Mouse (Mus musculus) ES-E14 (cell line): ENCODE measurements at regions not wholly inside any gene's neighbourhood (a gene's known extent, or its start where the extent isn't known, plus 50 kb on each side); places are given as distances from the start of the nearest gene placed in this dataset.

ENCODE experiments used
- DNase-seq: peaks from one replicate; pipeline ENCODE4 v3.0.0-alpha.2; 2013; ENCODE audit warnings: low read depth, low spot score
- H3K27ac ChIP-seq: 2 replicates; pipeline ENCODE4 v1.5.1; 2012; ENCODE audit warnings: low read depth, mild to moderate bottlenecking, low read length, moderate library complexity, mixed read lengths; ENCODE audit not compliant: poor library complexity, insufficient read depth, severe bottlenecking
- H3K36me3 ChIP-seq: 2 replicates; pipeline ENCODE4 v1.6.1; 2012; ENCODE audit warnings: mild to moderate bottlenecking, low read length, moderate library complexity, mixed read lengths; ENCODE audit not compliant: control insufficient read depth, poor library complexity, insufficient read depth, severe bottlenecking
- H3K4me1 ChIP-seq, 2 experiments: fragments of 150-350 bp in 1 of 2; sonication (generic) in 1 of 2; 2 replicates each; pipeline ENCODE4 v1.6.1; 2012; ENCODE audit warnings: low read length in 2 of 2, mild to moderate bottlenecking in 1 of 2, mixed read lengths in 1 of 2; ENCODE audit not compliant: control insufficient read depth in 2 of 2, insufficient read depth in 2 of 2, poor library complexity in 1 of 2
- H3K4me3 ChIP-seq, 2 experiments: fragments of 150-350 bp in 1 of 2; sonication (generic) in 1 of 2; 2 replicates each; pipeline ENCODE4 v1.5.1; 2012; ENCODE audit warnings: low read length in 2 of 2, low read depth in 1 of 2, mild to moderate bottlenecking in 1 of 2, mixed read lengths in 1 of 2; ENCODE audit not compliant: insufficient read depth in 1 of 2, poor library complexity in 1 of 2, severe bottlenecking in 1 of 2
- H3K9ac ChIP-seq: 2 replicates; pipeline ENCODE4 v1.6.1; 2012; ENCODE audit warnings: low read depth, mild to moderate bottlenecking, low read length, mixed read lengths; ENCODE audit not compliant: poor library complexity, insufficient read depth, severe bottlenecking
- H3K9me3 ChIP-seq: fragments of 150-350 bp; sonication (generic); 2 replicates; pipeline ENCODE4 v1.6.1; 2012; ENCODE audit warnings: low read depth, mild to moderate bottlenecking, low read length; ENCODE audit not compliant: control insufficient read depth, insufficient read depth
- CHD2 ChIP-seq: IDR thresholded peaks from 2 replicates; pipeline ENCODE4 v1.6.1; 2014; ENCODE audit warnings: mild to moderate bottlenecking, low read depth, low read length, inconsistent platforms
- HCFC1 ChIP-seq: IDR thresholded peaks from 2 replicates; pipeline ENCODE4 v1.6.1; 2012; ENCODE audit warnings: low read length, inconsistent platforms, borderline replicate concordance; ENCODE audit not compliant: insufficient read depth
- MAFK ChIP-seq: IDR thresholded peaks from 2 replicates; pipeline ENCODE4 v1.6.1; 2014; ENCODE audit warnings: mild to moderate bottlenecking, low read depth, low read length, inconsistent platforms; ENCODE audit not compliant: insufficient read depth
- ZC3H11A ChIP-seq: IDR thresholded peaks from 2 replicates; pipeline ENCODE4 v1.6.1; 2012; ENCODE audit warnings: low read depth, mild to moderate bottlenecking, inconsistent platforms, low read length, borderline replicate concordance
- ZNF384 ChIP-seq: IDR thresholded peaks from 2 replicates; pipeline ENCODE4 v1.6.1; 2012; ENCODE audit warnings: low read depth, low read length, inconsistent platforms
- in situ Hi-C, 2 experiments: fragments of 600-800 bp; cut with MboI; formaldehyde crosslinking; loops; one replicate each; pipeline ENCODE4 v1.15.1; 2025; ENCODE audit warnings: low sequenced_read_pairs in 2 of 2, inconsistent platforms in 1 of 2; ENCODE audit not compliant: unreplicated experiment in 2 of 2

GRCm38 (mm10) chr10:91260416-91260815 is 79.3 kb upstream of the Tmpo start:
- in situ Hi-C loops: no loop called here
- H3K4me3 ChIP-seq: no peak overlapping the region
- TF ChIP-seq ZC3H11A: no peak
- TF ChIP-seq HCFC1: no peak
- no peak for TF ChIP-seq MAFK
- no peak for TF ChIP-seq ZNF384
- TF ChIP-seq CHD2: no peak
- H3K4me1 ChIP-seq: no peaks in the 10 kb centered on the region
- no peak for DNase-seq
- no peaks in the 10 kb centered on the region for H3K36me3 ChIP-seq
- H3K27ac ChIP-seq: no peak overlapping the region
- H3K9me3 ChIP-seq: no peaks in the 10 kb centered on the region
- H3K9ac ChIP-seq: no peak overlapping the region

- no peaks in the 10 kb centered on the region for H3K9me3 ChIP-seq
- H3K4me1 ChIP-seq: no peaks in the 10 kb centered on the region
- H3K4me3 ChIP-seq: no peak overlapping the region
- in situ Hi-C loops: loop anchor here in 1 of 2 experiments (25.0 kb wide), 1 partner anchor 512 kb away; no protein-coding TSS in a partner anchor
- no peak overlapping the region for H3K9ac ChIP-seq
- no peak overlapping the region for H3K27ac ChIP-seq
- no peak for DNase-seq
- no peaks in the 10 kb centered on the region for H3K36me3 ChIP-seq
- TF ChIP-seq CHD2: no peak
- no peak for TF ChIP-seq HCFC1
- no peak for TF ChIP-seq MAFK
- no peak for TF ChIP-seq ZNF384
- TF ChIP-seq ZC3H11A: no peak
Observed at GRCm38 (mm10) chr10:91249681-91250195, 68.6 kb upstream of the Tmpo start.

- no peak for DNase-seq
- H3K9ac ChIP-seq: no peak overlapping the region
- H3K9me3 ChIP-seq: no peaks in the 10 kb centered on the region
- no peak overlapping the region for H3K27ac ChIP-seq
- in situ Hi-C loops: loop anchor here in 1 of 2 experiments (25.0 kb wide), 1 partner anchor 507 kb away; no protein-coding TSS in a partner anchor
- TF ChIP-seq HCFC1 (no peak), ZNF384 (no peak), ZC3H11A (no peak)
- H3K36me3 ChIP-seq: no peaks in the 10 kb centered on the region
- no peak overlapping the region for H3K4me3 ChIP-seq
- no peaks in the 10 kb centered on the region; a peak in 1 of 4 replicates for H3K4me1 ChIP-seq
Observed at GRCm38 (mm10) chr10:91244297-91244696, 63.2 kb upstream of the Tmpo start.

- Histone ChIP-seq H3K4me1 (no peaks in the 10 kb centered on the region; a peak in 1 of 4 replicates), H3K9ac (no peak overlapping the region), H3K36me3 (no peaks in the 10 kb centered on the region), H3K9me3 (no peaks in the 10 kb centered on the region), H3K4me3 (no peak overlapping the region), H3K27ac (no peak overlapping the region)
- DNase-seq: no peak
- no peak for TF ChIP-seq ZC3H11A
- TF ChIP-seq ZNF384: no peak
- TF ChIP-seq CHD2: no peak
- no peak for TF ChIP-seq MAFK
- TF ChIP-seq HCFC1: no peak
- in situ Hi-C loops: loop anchor here in 1 of 2 experiments (25.0 kb wide), 1 partner anchor 505 kb away; no protein-coding TSS in a partner anchor
Observed at GRCm38 (mm10) chr10:91242491-91243046, 61.5 kb upstream of the Tmpo start.
